Mouse (Mus musculus) limb, embryonic 11.5 days (tissue): ENCODE measurements around the gene Ccdc30. TPM values are rescaled to one million over a fixed set of nuclear protein-coding genes. Genes with fewer than 3 reads are reported as not detected.

Source experiments
- ATAC-seq: fragments of 200-750 bp; cut with Nextera tagmentation; 2 replicates; pipeline ENCODE4 v1.8.0; 2017; ENCODE audit warnings: low read depth; ENCODE audit not compliant: insufficient number of reproducible peaks, low FRiP score, low TSS enrichment
- DNase-seq: peaks from one replicate; pipeline ENCODE4 v3.0.0-alpha.2; 2015; ENCODE audit warnings: low spot score
- H3K27ac ChIP-seq: fragments of 300-500 bp; sonication (generic); replicated peaks from 2 replicates; pipeline ENCODE4 v1.5.1; 2014; ENCODE audit warnings: low read depth, mild to moderate bottlenecking, low read length
- H3K27me3 ChIP-seq: fragments of 300-500 bp; sonication (generic); 2 replicates; pipeline ENCODE4 v1.6.1; 2014; ENCODE audit warnings: mild to moderate bottlenecking, low read length, mixed read lengths; ENCODE audit not compliant: control insufficient read depth, insufficient read depth
- H3K36me3 ChIP-seq: fragments of 300-500 bp; sonication (generic); 2 replicates; pipeline ENCODE4 v1.6.1; 2014; ENCODE audit warnings: mild to moderate bottlenecking, low read length, moderate library complexity, mixed read lengths; ENCODE audit not compliant: control insufficient read depth, insufficient read depth
- H3K4me1 ChIP-seq: fragments of 300-500 bp; sonication (generic); 2 replicates; pipeline ENCODE4 v1.6.1; 2014; ENCODE audit warnings: low read length, mixed read lengths; ENCODE audit not compliant: control insufficient read depth, insufficient read depth
- H3K4me2 ChIP-seq: fragments of 300-500 bp; sonication (generic); 2 replicates; pipeline ENCODE4 v1.6.1; 2014; ENCODE audit warnings: low read depth, mild to moderate bottlenecking, moderate library complexity; ENCODE audit not compliant: severe bottlenecking
- H3K4me3 ChIP-seq: fragments of 300-500 bp; sonication (generic); 2 replicates; pipeline ENCODE4 v1.5.1; 2014; ENCODE audit warnings: low read depth, low read length
- H3K9ac ChIP-seq: fragments of 300-500 bp; sonication (generic); 2 replicates; pipeline ENCODE4 v1.6.1; 2014; ENCODE audit warnings: mild to moderate bottlenecking, low read length
- H3K9me3 ChIP-seq: fragments of 300-500 bp; sonication (generic); 2 replicates; pipeline ENCODE4 v1.6.1; 2016; ENCODE audit warnings: low read length; ENCODE audit not compliant: control insufficient read depth
- WGBS: fragments of 180-500 bp; shearing (Covaris S2); extraction: QIAGEN DNeasy Blood & Tissue Kit; methylation state at CpG from one replicate; pipeline ENCODE4 v1.1.7; 2014; 5-methylcytosine and 5-hydroxymethylcytosine counted together
- polyA plus RNA-seq: library from polyadenylated mRNA; unstranded; fragments of >200 nt; fragmentation: Nextera tagmentation; extraction: Ambion mirVana; gene quantifications from 2 replicates; pipeline ENCODE4 v1.2.1, GENCODE M21; 2014

Gene Ccdc30
- polyA plus RNA-seq, 1 experiment from 2014 or later, result 7.3 TPM

- ATAC-seq (no peak), DNase-seq (no peak)
- no peaks in the 10 kb centered on the region for H3K36me3 ChIP-seq
- WGBS, result 80% methylated on average over 3 of the region's 3 CpGs
- H3K27me3 ChIP-seq, result no peaks in the 10 kb centered on the region
- no peaks in the 10 kb centered on the region for H3K9me3 ChIP-seq
- H3K4me2 ChIP-seq, result no peak overlapping the region
- no peak overlapping the region for H3K27ac ChIP-seq
- no peak overlapping the region for H3K4me3 ChIP-seq
- H3K4me1 ChIP-seq, result peaks cover 2% of the 10 kb centered on the region; the same call in 1 of the 2 replicates
- H3K9ac ChIP-seq, result no peak overlapping the region
Measured at GRCm38 (mm10) chr4:119362231-119362630, 53.1 kb downstream of the Ccdc30 start.

- WGBS, result 9% methylated on average over 30 of the region's 30 CpGs
- Histone ChIP-seq H3K9me3 (no peaks in the 10 kb centered on the region), H3K27me3 (no peaks in the 10 kb centered on the region), H3K4me3 (peak overlapping the region; percentile 35), H3K36me3 (no peaks in the 10 kb centered on the region), H3K4me2 (peak overlapping the region; percentile 36), H3K9ac (peak overlapping the region; percentile 17), H3K27ac (no peak overlapping the region), H3K4me1 (peaks cover 2% of the 10 kb centered on the region; the same call in 1 of the 2 replicates)
- ATAC-seq (peak; percentile 54; the same call in 1 of the 2 replicates), DNase-seq (peak; percentile 74)
Measured at GRCm38 (mm10) chr4:119359196-119359971, 55.9 kb downstream of the Ccdc30 start.

- no peak overlapping the region for H3K4me3 ChIP-seq
Measured at GRCm38 (mm10) chr4:119345508-119345907, 69.8 kb downstream of the Ccdc30 start.

GRCm38 (mm10) chr4:119338861-119339361 is 76.4 kb downstream of the Ccdc30 start:
- no peaks in the 10 kb centered on the region for H3K4me1 ChIP-seq
- H3K9ac ChIP-seq, result no peak overlapping the region
- WGBS, result 4% methylated on average over 10 of the region's 10 CpGs
- H3K27me3 ChIP-seq, result no peaks in the 10 kb centered on the region
- no peak overlapping the region for H3K4me3 ChIP-seq
- H3K27ac ChIP-seq, result no peak overlapping the region
- DNase-seq (peak; percentile 81), ATAC-seq (0 out of 2 replicates have a peak, but pooled peaks have one; percentile 39)
- no peaks in the 10 kb centered on the region for H3K9me3 ChIP-seq
- H3K4me2 ChIP-seq, result no peak overlapping the region
- no peaks in the 10 kb centered on the region for H3K36me3 ChIP-seq

More at GRCm38 (mm10) chr4:119345508-119345907, 69.8 kb downstream of the Ccdc30 start:
- no peak overlapping the region for H3K4me2 ChIP-seq
- WGBS, result 94% methylated on average over 6 of the region's 6 CpGs
- no peaks in the 10 kb centered on the region for H3K9me3 ChIP-seq
- no peak overlapping the region for H3K27ac ChIP-seq
- H3K27me3 ChIP-seq, result no peaks in the 10 kb centered on the region
- DNase-seq (no peak), ATAC-seq (no peak)
- no peak overlapping the region for H3K9ac ChIP-seq
- no peaks in the 10 kb centered on the region for H3K36me3 ChIP-seq
- H3K4me1 ChIP-seq, result no peaks in the 10 kb centered on the region

- H3K4me3 ChIP-seq, result no peak overlapping the region
- no peaks in the 10 kb centered on the region for H3K27me3 ChIP-seq
- H3K4me1 ChIP-seq, result no peaks in the 10 kb centered on the region
- no peak for DNase-seq
- H3K9me3 ChIP-seq, result no peaks in the 10 kb centered on the region
- H3K36me3 ChIP-seq, result no peaks in the 10 kb centered on the region
- H3K4me2 ChIP-seq, result no peak overlapping the region
- H3K27ac ChIP-seq, result no peak overlapping the region
- 81% methylated on average over 4 of the region's 4 CpGs for WGBS
- no peak overlapping the region for H3K9ac ChIP-seq
- no peak for ATAC-seq
Measured at GRCm38 (mm10) chr4:119338422-119338821, 76.9 kb downstream of the Ccdc30 start.

- no peaks in the 10 kb centered on the region for H3K4me1 ChIP-seq
- no peaks in the 10 kb centered on the region for H3K9me3 ChIP-seq
- 82% methylated on average over 6 of the region's 6 CpGs for WGBS
- no peaks in the 10 kb centered on the region for H3K36me3 ChIP-seq
- H3K4me2 ChIP-seq, result no peak overlapping the region
- no peak overlapping the region for H3K27ac ChIP-seq
- H3K4me3 ChIP-seq, result no peak overlapping the region
- no peak for ATAC-seq
- H3K9ac ChIP-seq, result no peak overlapping the region
- H3K27me3 ChIP-seq, result no peaks in the 10 kb centered on the region
- no peak for DNase-seq
Measured at GRCm38 (mm10) chr4:119333487-119333886, 81.8 kb downstream of the Ccdc30 start.

- H3K27ac ChIP-seq, result peak overlapping the region; percentile 72; the same call in 1 of the 2 replicates
- 33% methylated on average over 10 of the region's 10 CpGs for WGBS
- H3K9ac ChIP-seq, result peak overlapping the region; percentile 77
- DNase-seq (peak; percentile 29), ATAC-seq (peak; percentile 55)
- H3K4me3 ChIP-seq, result peak overlapping the region; percentile 81
- H3K4me1 ChIP-seq, result no peaks in the 10 kb centered on the region; the same call in 1 of the 2 replicates
- peaks cover 5% of the 10 kb centered on the region; the same call in 1 of the 2 replicates for H3K36me3 ChIP-seq
- H3K4me2 ChIP-seq, result peak overlapping the region; percentile 97
- H3K27me3 ChIP-seq, result no peaks in the 10 kb centered on the region
- H3K9me3 ChIP-seq, result no peaks in the 10 kb centered on the region
Measured at GRCm38 (mm10) chr4:119320896-119321550, 94.3 kb downstream of the Ccdc30 start.

GRCm38 (mm10) chr4:119320131-119320830 is 95.0 kb downstream of the Ccdc30 start, which contains the start of gene Ppih:
TSS of gene Ppih (minus strand) at chr4:119320546.
- H3K4me2 ChIP-seq, result peak within 1 kb of the TSS; percentile 97
- H3K36me3 ChIP-seq, result peaks cover 8% of the 10 kb centered on the region; the same call in 1 of the 2 replicates
- H3K9me3 ChIP-seq, result no peaks in the 10 kb centered on the region
- ATAC-seq (peak; percentile 95), DNase-seq (peak; percentile 99)
- under 1% methylated on average over 44 of the region's 44 CpGs for WGBS
- H3K4me3 ChIP-seq, result peak within 1 kb of the TSS; percentile 81
- H3K27ac ChIP-seq, result peak within 1 kb of the TSS; percentile 72; the same call in 1 of the 2 replicates
- peak within 1 kb of the TSS; percentile 77 for H3K9ac ChIP-seq
- H3K4me1 ChIP-seq, result no peaks in the 10 kb centered on the region; the same call in 1 of the 2 replicates
- no peaks in the 10 kb centered on the region for H3K27me3 ChIP-seq
